Mouse (Mus musculus) ES-Bruce4 (cell line): Measurements from ENCODE around the gene Gm20683.
"Not testable (repeated sequence)": the region's sequence is repeated elsewhere in the genome, so short reads cannot be mapped to it uniquely, and the experiment has no call there.

Source experiments
- CTCF ChIP-seq: IDR thresholded peaks from one replicate; pipeline ENCODE4 v1.8.1; 2011; ENCODE audit warnings: low read depth, low read length
- EP300 ChIP-seq: IDR thresholded peaks from 2 replicates; pipeline ENCODE4 v1.6.1; 2011; ENCODE audit warnings: low read depth, low read length; ENCODE audit not compliant: insufficient read depth
- POLR2A ChIP-seq: IDR thresholded peaks from one replicate; pipeline ENCODE4 v1.8.1; 2011; ENCODE audit warnings: low read length; ENCODE audit not compliant: insufficient read depth

- TF ChIP-seq POLR2A, CTCF, EP300: not testable (repeated sequence)
Measured at GRCm38 (mm10) chr17:25871566-25871965, 30.0 kb upstream of the Gm20683 start.
